Mouse (Mus musculus) heart, adult 2 months (tissue): Measurements from ENCODE around the gene Nlk.

Experiments used
- CTCF ChIP-seq: fragments of 200-600 bp; IDR thresholded peaks from 2 replicates; pipeline ENCODE4 v1.8.1; 2022; ENCODE audit warnings: antibody characterized with exemption, mild to moderate bottlenecking, moderate library complexity
- POLR2A ChIP-seq: fragments of 200-500 bp; IDR thresholded peaks from 2 replicates; pipeline ENCODE4 v1.6.1; 2011; ENCODE audit warnings: mild to moderate bottlenecking, low read depth, low read length, control low read depth; ENCODE audit not compliant: insufficient read depth

- TF ChIP-seq POLR2A (no peak), CTCF (no peak)
Measured at GRCm38 (mm10) chr11:78741958-78742357, 44.8 kb upstream of the Nlk start.
